Mouse (Mus musculus): ENCODE data around the gene Pnpla2.

- TF ChIP-seq CTCF (conservative IDR thresholded peaks at IDR 0.05; ENCODE audit: low read length) (no peak), POU5F1 (IDR thresholded peaks at IDR 0.05; ENCODE audit: borderline replicate concordance, low read length) (no peak), NANOG (IDR thresholded peaks at IDR 0.05; ENCODE audit: borderline replicate concordance, low read length) (no peak)
These were observed 23.3 kb downstream of the Pnpla2 start for GRCm38 (mm10) chr7:141478270-141478748.
